Mouse (Mus musculus) heart, adult 2 months (tissue): Measurements from ENCODE around the gene Slc1a5.

Experiments
- CTCF ChIP-seq: fragments of 200-600 bp; IDR thresholded peaks from 2 replicates; pipeline ENCODE4 v1.8.1; 2022; ENCODE audit warnings: antibody characterized with exemption, mild to moderate bottlenecking, moderate library complexity
- POLR2A ChIP-seq: fragments of 200-500 bp; IDR thresholded peaks from 2 replicates; pipeline ENCODE4 v1.6.1; 2011; ENCODE audit warnings: mild to moderate bottlenecking, low read depth, low read length, control low read depth; ENCODE audit not compliant: insufficient read depth

GRCm38 (mm10) chr7:16816078-16816474 is 34.9 kb downstream of the Slc1a5 start:
- TF ChIP-seq CTCF (no peak), POLR2A (no peak)
